Mouse (Mus musculus) MEL (cell line): ENCODE results near the gene Rsu1. TPM values are rescaled to one million over a fixed set of nuclear protein-coding genes. Genes with fewer than 3 reads are reported as not detected.

ENCODE experiments used
- DNase-seq: peaks from one replicate; pipeline ENCODE4 v3.0.0; 2011; ENCODE audit warnings: low read depth, low spot score
- H3K27ac ChIP-seq: 2 replicates; pipeline ENCODE4 v1.5.1; 2012; ENCODE audit warnings: low read depth, mild to moderate bottlenecking, control low read depth, low read length, moderate library complexity; ENCODE audit not compliant: control insufficient read depth
- H3K27me3 ChIP-seq, 2 experiments: fragments of 150-350 bp in 1 of 2; sonication (generic) in 1 of 2; 2 replicates each; pipeline ENCODE4 v1.6.1; 2012; ENCODE audit warnings: low read length in 2 of 2, mild to moderate bottlenecking in 2 of 2, improper control_type of control experiment in 1 of 2, moderate library complexity in 1 of 2; ENCODE audit not compliant: insufficient read depth in 2 of 2, control insufficient read depth in 1 of 2
- H3K36me3 ChIP-seq, 2 experiments: 2 replicates each; pipeline ENCODE4 v1.6.1; 2012 to 2014; ENCODE audit warnings: low read length in 2 of 2, improper control_type of control experiment in 1 of 2, inconsistent platforms in 1 of 2, mild to moderate bottlenecking in 1 of 2; ENCODE audit not compliant: insufficient read depth in 2 of 2, control insufficient read depth in 1 of 2
- H3K4me1 ChIP-seq, 2 experiments: fragments of 150-350 bp in 1 of 2; sonication (generic) in 1 of 2; 2 replicates each; pipeline ENCODE4 v1.6.1; 2012; ENCODE audit warnings: low read length in 2 of 2, improper control_type of control experiment in 1 of 2, mild to moderate bottlenecking in 1 of 2; ENCODE audit not compliant: insufficient read depth in 2 of 2, control insufficient read depth in 1 of 2
- H3K4me3 ChIP-seq, 2 experiments: fragments of 150-350 bp in 1 of 2; sonication (generic) in 1 of 2; 2 replicates each; pipeline ENCODE4 v1.5.1; 2012; ENCODE audit warnings: low read depth in 2 of 2, low read length in 2 of 2, mild to moderate bottlenecking in 2 of 2, moderate library complexity in 2 of 2, control low read depth in 1 of 2, improper control_type of control experiment in 1 of 2; ENCODE audit not compliant: control insufficient read depth in 1 of 2, insufficient read depth in 1 of 2
- H3K79me2 ChIP-seq: 2 replicates; pipeline ENCODE4 v1.6.1; 2012; ENCODE audit warnings: mild to moderate bottlenecking, low read length, moderate library complexity; ENCODE audit not compliant: control insufficient read depth, poor library complexity, insufficient read depth
- H3K9ac ChIP-seq: 2 replicates; pipeline ENCODE4 v1.6.1; 2012; ENCODE audit warnings: low read depth, mild to moderate bottlenecking, control low read depth, low read length, moderate library complexity; ENCODE audit not compliant: control insufficient read depth, poor library complexity, severe bottlenecking
- H3K9me3 ChIP-seq: fragments of 150-350 bp; sonication (generic); replicated peaks from 2 replicates; pipeline ENCODE4 v1.6.1; 2012; ENCODE audit warnings: mild to moderate bottlenecking, low read length, improper control_type of control experiment, moderate library complexity; ENCODE audit not compliant: insufficient read depth
- CTCF ChIP-seq, 3 experiments: IDR thresholded peaks in 2 of 3; conservative IDR thresholded peaks in 1 of 3; 2 replicates each; pipeline ENCODE4 v1.5.1; 2011 to 2012; ENCODE audit warnings: low read length in 3 of 3, low read depth in 2 of 3, mild to moderate bottlenecking in 2 of 3, improper control_type of control experiment in 1 of 3, inconsistent platforms in 1 of 3, mixed read lengths in 1 of 3, moderate library complexity in 1 of 3; ENCODE audit not compliant: control insufficient read depth in 1 of 3, insufficient read depth in 1 of 3, poor library complexity in 1 of 3, severe bottlenecking in 1 of 3
- EP300 ChIP-seq, 2 experiments: IDR thresholded peaks; 2 replicates each; pipeline ENCODE4 v1.6.1; 2011; ENCODE audit warnings: improper control_type of control experiment in 2 of 2, low read length in 2 of 2, low read depth in 1 of 2, mild to moderate bottlenecking in 1 of 2
- JUND ChIP-seq: IDR thresholded peaks from 2 replicates; pipeline ENCODE4 v1.6.1; 2011; ENCODE audit warnings: low read depth, mild to moderate bottlenecking, improper control_type of control experiment, low read length
- MAX ChIP-seq: IDR thresholded peaks from 2 replicates; pipeline ENCODE4 v1.6.1; 2011; ENCODE audit warnings: low read length, improper control_type of control experiment
- MAZ ChIP-seq: IDR thresholded peaks from 2 replicates; pipeline ENCODE4 v1.6.1; 2012; ENCODE audit warnings: low read depth, mild to moderate bottlenecking, inconsistent platforms, low read length, improper control_type of control experiment
- MXI1 ChIP-seq: IDR thresholded peaks from 2 replicates; pipeline ENCODE4 v1.6.1; 2011; ENCODE audit warnings: mild to moderate bottlenecking, low read depth, low read length, improper control_type of control experiment
- MYB ChIP-seq: IDR thresholded peaks from 2 replicates; pipeline ENCODE4 v1.6.1; 2011; ENCODE audit warnings: mild to moderate bottlenecking, low read depth, low read length, improper control_type of control experiment
- MYC ChIP-seq: IDR thresholded peaks from 2 replicates; pipeline ENCODE4 v1.6.1; 2011; ENCODE audit warnings: low read depth, mild to moderate bottlenecking, low read length, improper control_type of control experiment, moderate library complexity
- RAD21 ChIP-seq: IDR thresholded peaks from 2 replicates; pipeline ENCODE4 v1.6.1; 2011; ENCODE audit warnings: mild to moderate bottlenecking, low read depth, low read length, improper control_type of control experiment
- SMC3 ChIP-seq: IDR thresholded peaks from 2 replicates; pipeline ENCODE4 v1.6.1; 2011; ENCODE audit warnings: low read depth, low read length, improper control_type of control experiment
- TAL1 ChIP-seq: IDR thresholded peaks from 2 replicates; pipeline ENCODE4 v1.6.1; 2012; ENCODE audit warnings: mild to moderate bottlenecking, inconsistent platforms, low read length, moderate library complexity, mixed read lengths
- TBP ChIP-seq: IDR thresholded peaks from 2 replicates; pipeline ENCODE4 v1.8.0; 2011; ENCODE audit warnings: low read depth, low read length, improper control_type of control experiment
- USF2 ChIP-seq, 2 experiments: IDR thresholded peaks; 2 replicates each; pipeline ENCODE4 v1.6.1; 2011 to 2012; ENCODE audit warnings: improper control_type of control experiment in 2 of 2, low read length in 2 of 2, borderline replicate concordance in 1 of 2, inconsistent platforms in 1 of 2, low read depth in 1 of 2, mild to moderate bottlenecking in 1 of 2; ENCODE audit not compliant: insufficient read depth in 1 of 2
- ZC3H11A ChIP-seq: IDR thresholded peaks from 2 replicates; pipeline ENCODE4 v1.6.1; 2012; ENCODE audit warnings: low read depth, mild to moderate bottlenecking, inconsistent platforms, low read length, improper control_type of control experiment
- ZKSCAN1 ChIP-seq: IDR thresholded peaks from 2 replicates; pipeline ENCODE4 v1.6.1; 2012; ENCODE audit warnings: low read depth, mild to moderate bottlenecking, inconsistent platforms, low read length, improper control_type of control experiment, moderate library complexity
- ZNF384 ChIP-seq: IDR thresholded peaks from 2 replicates; pipeline ENCODE4 v1.6.1; 2012; ENCODE audit warnings: low read depth, mild to moderate bottlenecking, inconsistent platforms, low read length, improper control_type of control experiment
- polyA plus RNA-seq, 2 experiments: library from polyadenylated mRNA; stranded (reverse) in 1 of 2; unstranded in 1 of 2; fragments of >175 nt in 1 of 2; fragments of >200 nt in 1 of 2; gene quantifications; 2 replicates each; pipeline versions ENCODE4 v1.2.1 to v1.2.4; 2012; ENCODE audit warnings: low replicate concordance in 2 of 2, low read depth in 1 of 2; ENCODE audit not compliant: insufficient read length in 2 of 2, insufficient read depth in 1 of 2, missing spikeins in 1 of 2
- total RNA-seq: library from RNA; depleted of rRNA; stranded (reverse); fragments of 300-350 nt; gene quantifications from 2 replicates; pipeline ENCODE4 v1.2.3, GENCODE M21; 2012

Rsu1 gene
- total and polyA plus RNA-seq, 3 experiments = 58.1 to 81.9 TPM; not detected in 1

DNA sequence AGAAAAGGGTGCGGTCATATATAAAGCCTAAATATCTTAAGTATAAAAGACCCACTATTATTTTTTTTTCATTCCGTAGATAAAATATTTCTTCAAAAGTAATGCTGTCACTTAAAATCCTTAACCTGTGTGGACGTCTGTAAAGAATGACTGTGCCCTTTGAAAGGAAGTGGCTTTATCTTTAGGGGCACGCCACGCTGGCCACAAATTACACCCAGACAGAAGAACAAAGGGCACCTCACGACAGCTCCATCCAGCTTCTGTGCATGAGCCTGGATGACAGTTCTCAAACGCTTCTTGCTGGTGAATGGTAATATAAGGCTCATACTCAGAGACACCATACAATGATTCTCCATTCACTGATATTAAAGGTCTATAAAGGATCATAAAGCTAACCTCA is 75.7 kb downstream of the Rsu1 start:
- Histone ChIP-seq H3K4me3 (no peak overlapping the region), H3K79me2 (no peaks in the 10 kb centered on the region), H3K9ac (no peak overlapping the region), H3K4me1 (peaks cover 0 to 6% of the 10 kb centered on the region in 2 experiments; a peak in 3 of 4 replicates), H3K27me3 (no peaks in the 10 kb centered on the region), H3K9me3 (no peaks in the 10 kb centered on the region), H3K36me3 (peaks cover 0 to 10% of the 10 kb centered on the region in 2 experiments; a peak in 2 of 4 replicates), H3K27ac (no peak overlapping the region)
- peak; percentile 11 for DNase-seq
- TF ChIP-seq MYC (no peak), TBP (no peak)

DNA sequence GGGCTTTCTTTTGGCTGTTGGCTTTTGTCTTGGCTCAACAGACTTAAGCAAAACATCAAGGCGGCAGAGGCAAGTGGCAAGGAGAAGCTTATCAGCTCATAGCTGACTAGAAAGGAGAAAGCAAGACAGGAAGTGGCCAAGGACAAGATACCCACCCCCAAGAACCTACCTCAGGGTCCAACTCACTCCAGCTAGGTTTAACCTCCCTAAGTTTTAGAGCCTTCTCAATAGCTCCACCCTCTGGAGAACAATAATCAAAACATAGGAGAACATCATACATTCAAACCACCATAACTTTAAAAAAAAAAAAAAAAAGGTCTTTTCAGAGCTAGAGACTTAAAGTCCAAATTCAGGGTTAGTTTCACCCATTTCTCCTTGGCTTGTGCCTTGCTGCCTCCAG is 79.1 kb downstream of the Rsu1 start:
- Histone ChIP-seq H3K79me2 (no peaks in the 10 kb centered on the region), H3K36me3 (peaks cover 0 to 10% of the 10 kb centered on the region in 2 experiments; a peak in 2 of 4 replicates), H3K27me3 (no peaks in the 10 kb centered on the region), H3K9me3 (no peaks in the 10 kb centered on the region)
- TF ChIP-seq SMC3 (peak; percentile 61), RAD21 (peak; percentile 67), USF2 (IDR thresholded peaks at IDR 0.05; ENCODE audit: borderline replicate concordance in 1 of 2, insufficient read depth in 1 of 2, low read depth in 1 of 2, low read length in 2 of 2) (no peak), ZC3H11A (peak; percentile 52), MYB (no peak), ZNF384 (peak; percentile 89), EP300 (IDR thresholded peaks at IDR 0.05; ENCODE audit: low read depth in 1 of 2, low read length in 2 of 2) (peak in 1 of 2 experiments; percentile 43; a peak in 2 of 4 replicates), MAZ (no peak), CTCF (IDR thresholded peaks at IDR 0.05 in 2 of 3, conservative IDR thresholded peaks at IDR 0.05 in 1 of 3; ENCODE audit: control insufficient read depth in 1 of 3, insufficient read depth in 1 of 3, low read depth in 2 of 3, low read length in 3 of 3, poor library complexity in 1 of 3, severe bottlenecking in 1 of 3) (peak in 2 of 3 experiments; percentile 8 to 57; a peak in 2 of 6 replicates)
- TF ChIP-seq, all 39 proteins: peak for 6
- Histone ChIP-seq H3K9ac (no peak overlapping the region), H3K4me1 (peaks cover 0 to 6% of the 10 kb centered on the region in 2 experiments; a peak in 3 of 4 replicates), H3K27ac (peak overlapping the region; percentile 28; the same call in 1 of the 2 replicates), H3K4me3 (no peak overlapping the region)
- peak; percentile 62 for DNase-seq

DNA sequence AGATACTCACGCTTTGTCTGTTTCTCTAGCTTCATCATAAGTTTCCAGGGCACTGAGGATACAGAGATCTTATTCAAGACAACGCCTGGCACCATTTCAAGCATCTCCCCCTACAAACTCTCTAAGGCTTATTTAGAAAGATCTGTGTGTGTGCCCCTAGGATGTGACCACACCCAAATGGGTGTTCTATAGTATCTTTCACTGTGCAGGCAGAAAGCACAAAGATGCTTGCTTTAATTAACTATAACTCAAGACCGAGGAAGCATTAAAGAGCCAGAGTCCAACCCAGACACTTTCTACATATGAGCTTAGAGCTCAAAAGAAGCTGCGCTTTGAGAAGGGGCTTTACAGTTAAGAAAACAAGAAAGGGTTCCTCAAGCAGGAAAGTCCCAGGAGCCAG is 80.4 kb downstream of the Rsu1 start:
- Histone ChIP-seq H3K4me3 (no peak overlapping the region), H3K27me3 (no peaks in the 10 kb centered on the region), H3K9ac (no peak overlapping the region), H3K9me3 (no peaks in the 10 kb centered on the region), H3K4me1 (peaks cover 0 to 6% of the 10 kb centered on the region in 2 experiments; a peak in 3 of 4 replicates), H3K79me2 (no peaks in the 10 kb centered on the region), H3K36me3 (peaks cover 0 to 10% of the 10 kb centered on the region in 2 experiments; a peak in 2 of 4 replicates), H3K27ac (no peak overlapping the region)
- TF ChIP-seq JUND (no peak), TAL1 (no peak), RAD21 (no peak), MAX (no peak), ZKSCAN1 (no peak), MXI1 (no peak)
- DNase-seq = no peak
